Mouse (Mus musculus): Measurements from ENCODE around the gene Prdx1. TPM values are rescaled to one million over a fixed set of nuclear protein-coding genes. Genes with fewer than 3 reads are reported as not detected.

Prdx1 gene
- polyA plus RNA-seq, 1 experiment from 2014 or later = 1,024 TPM

DNA sequence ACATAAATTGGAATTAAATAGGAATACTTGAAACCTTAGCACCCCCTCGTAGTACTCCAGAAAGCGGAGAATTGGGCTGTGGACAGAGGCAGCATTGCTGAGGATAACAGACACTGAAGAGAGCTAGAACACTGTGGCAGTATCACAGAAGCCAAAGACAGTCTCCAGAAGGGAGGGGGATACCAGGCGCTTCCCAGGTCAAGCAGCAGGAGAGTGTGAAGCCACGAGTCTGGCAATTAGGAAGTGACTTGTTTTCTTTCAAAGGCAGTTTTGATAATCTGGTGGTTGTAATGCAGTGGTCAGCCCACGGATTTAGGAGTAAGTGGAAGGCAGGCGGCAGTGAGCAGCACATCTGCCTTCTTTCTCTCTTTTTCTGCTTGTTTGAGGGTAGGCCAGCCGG lies 36.9 kb downstream of the Prdx1 start:
- no peak overlapping the region for H3K9ac ChIP-seq (ENCODE audit: low read depth, low read length)
- ATAC-seq (replicated peaks; ENCODE audit: insufficient number of reproducible peaks, low FRiP score, low TSS enrichment) = no peak
- no peak overlapping the region for H3K27ac ChIP-seq (ENCODE audit: low read depth, low read length)
- H3K4me1 ChIP-seq (ENCODE audit: control insufficient read depth, insufficient read depth, low read length) = peaks cover 5% of the 10 kb centered on the region; the same call in 1 of the 2 replicates
- WGBS (ENCODE audit: insufficient replicate concordance) = 27% methylated on average over 7 of the region's 7 CpGs
- H3K9me3 ChIP-seq (replicated peaks; ENCODE audit: control insufficient read depth, low read length) = no peaks in the 10 kb centered on the region
- H3K27me3 ChIP-seq (ENCODE audit: control insufficient read depth, insufficient read depth, low read length) = no peaks in the 10 kb centered on the region
- H3K36me3 ChIP-seq (ENCODE audit: control insufficient read depth, insufficient read depth, low read length) = no peaks in the 10 kb centered on the region
- H3K4me2 ChIP-seq = peak overlapping the region; percentile 71
- peak overlapping the region; percentile 77; the same call in 1 of the 2 replicates for H3K4me3 ChIP-seq (ENCODE audit: low read depth, low read length)

DNA sequence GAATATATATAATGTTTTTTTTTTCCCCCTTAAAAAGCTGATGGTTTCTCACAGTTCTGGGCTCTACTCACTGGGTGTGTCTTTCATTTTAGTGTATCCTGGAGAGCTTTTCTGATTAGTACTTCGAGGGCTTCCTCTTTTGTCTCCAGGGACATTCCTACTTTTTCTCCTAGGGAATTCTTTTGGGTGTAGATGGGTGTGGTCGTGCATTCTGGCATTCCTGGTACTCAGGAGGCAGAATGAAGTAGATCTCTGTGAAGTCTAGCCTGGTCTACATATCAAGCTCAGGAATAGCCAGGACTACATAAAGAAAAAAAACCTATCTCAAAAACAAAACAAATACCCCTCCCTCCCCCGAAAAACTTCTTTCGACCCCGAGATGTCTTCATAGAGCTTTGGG lies 40.1 kb downstream of the Prdx1 start:
- WGBS (ENCODE audit: insufficient replicate concordance) = 74% methylated on average over 5 of the region's 5 CpGs
- Histone ChIP-seq H3K4me3 (ENCODE audit: low read depth, low read length) (no peak overlapping the region), H3K27ac (ENCODE audit: low read depth, low read length) (no peak overlapping the region), H3K9ac (ENCODE audit: low read depth, low read length) (no peak overlapping the region), H3K4me1 (ENCODE audit: control insufficient read depth, insufficient read depth, low read length) (peaks cover 5% of the 10 kb centered on the region; the same call in 1 of the 2 replicates), H3K9me3 (replicated peaks; ENCODE audit: control insufficient read depth, low read length) (no peaks in the 10 kb centered on the region), H3K36me3 (ENCODE audit: control insufficient read depth, insufficient read depth, low read length) (no peaks in the 10 kb centered on the region), H3K4me2 (no peak overlapping the region), H3K27me3 (ENCODE audit: control insufficient read depth, insufficient read depth, low read length) (no peaks in the 10 kb centered on the region)
- no peak for ATAC-seq (replicated peaks; ENCODE audit: insufficient number of reproducible peaks, low FRiP score, low TSS enrichment)

DNA sequence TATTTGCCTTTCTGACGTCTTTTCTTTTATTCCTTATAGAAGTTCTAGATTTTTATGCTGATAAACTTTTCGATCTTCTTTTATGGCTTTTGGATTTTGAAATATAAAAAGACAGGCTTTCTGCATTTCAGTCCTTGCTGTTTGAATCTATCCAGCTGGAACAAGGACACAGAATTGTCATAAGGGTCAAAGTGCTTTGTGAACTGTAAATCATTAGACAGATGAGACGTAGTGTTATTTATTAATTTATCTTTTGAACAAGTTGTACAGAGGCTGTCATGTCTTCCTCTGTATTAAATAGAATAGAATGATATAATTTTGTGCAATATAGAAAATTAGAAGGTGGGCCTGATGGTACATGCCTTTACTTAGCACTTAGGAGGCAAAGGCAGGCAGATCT lies 42.1 kb downstream of the Prdx1 start:
- H3K4me2 ChIP-seq = no peak overlapping the region
- no peak overlapping the region for H3K9ac ChIP-seq (ENCODE audit: low read depth, low read length)
- H3K4me1 ChIP-seq (ENCODE audit: control insufficient read depth, insufficient read depth, low read length) = no peaks in the 10 kb centered on the region
- no peak overlapping the region for H3K4me3 ChIP-seq (ENCODE audit: low read depth, low read length)
- no peaks in the 10 kb centered on the region for H3K36me3 ChIP-seq (ENCODE audit: control insufficient read depth, insufficient read depth, low read length)
- H3K9me3 ChIP-seq (replicated peaks; ENCODE audit: control insufficient read depth, low read length) = no peaks in the 10 kb centered on the region
- WGBS (ENCODE audit: insufficient replicate concordance) = 73% methylated on average over 3 of the region's 3 CpGs
- no peak for ATAC-seq (replicated peaks; ENCODE audit: insufficient number of reproducible peaks, low FRiP score, low TSS enrichment)
- H3K27me3 ChIP-seq (ENCODE audit: control insufficient read depth, insufficient read depth, low read length) = no peaks in the 10 kb centered on the region
- no peak overlapping the region for H3K27ac ChIP-seq (ENCODE audit: low read depth, low read length)

DNA sequence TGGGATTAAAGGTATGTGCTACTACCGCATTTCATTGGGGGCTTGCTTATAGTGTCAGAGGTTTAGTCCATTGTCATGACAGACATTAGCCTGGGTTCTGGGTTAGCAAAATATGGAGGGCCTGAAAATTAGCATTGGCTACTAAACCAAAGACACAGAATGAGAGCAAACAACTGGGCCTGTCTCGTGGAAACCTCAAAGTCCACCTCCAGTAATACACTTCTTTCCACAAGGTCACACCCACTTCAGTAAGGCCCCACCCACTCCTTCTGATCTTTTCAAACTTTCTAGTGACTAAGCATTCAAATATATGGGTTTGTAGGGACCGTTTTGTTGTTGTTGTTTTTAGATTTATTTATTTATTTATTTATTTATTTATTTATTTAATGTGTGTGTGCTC lies 44.2 kb downstream of the Prdx1 start:
- Histone ChIP-seq H3K36me3 (ENCODE audit: control insufficient read depth, insufficient read depth, low read length) (no peaks in the 10 kb centered on the region), H3K9me3 (replicated peaks; ENCODE audit: control insufficient read depth, low read length) (no peaks in the 10 kb centered on the region), H3K4me1 (ENCODE audit: control insufficient read depth, insufficient read depth, low read length) (no peaks in the 10 kb centered on the region), H3K4me3 (ENCODE audit: low read depth, low read length) (no peak overlapping the region), H3K9ac (ENCODE audit: low read depth, low read length) (no peak overlapping the region), H3K4me2 (no peak overlapping the region), H3K27ac (ENCODE audit: low read depth, low read length) (no peak overlapping the region), H3K27me3 (ENCODE audit: control insufficient read depth, insufficient read depth, low read length) (no peaks in the 10 kb centered on the region)
- WGBS (ENCODE audit: insufficient replicate concordance) = 81% methylated on average over 3 of the region's 3 CpGs
- no peak for ATAC-seq (replicated peaks; ENCODE audit: insufficient number of reproducible peaks, low FRiP score, low TSS enrichment)

DNA sequence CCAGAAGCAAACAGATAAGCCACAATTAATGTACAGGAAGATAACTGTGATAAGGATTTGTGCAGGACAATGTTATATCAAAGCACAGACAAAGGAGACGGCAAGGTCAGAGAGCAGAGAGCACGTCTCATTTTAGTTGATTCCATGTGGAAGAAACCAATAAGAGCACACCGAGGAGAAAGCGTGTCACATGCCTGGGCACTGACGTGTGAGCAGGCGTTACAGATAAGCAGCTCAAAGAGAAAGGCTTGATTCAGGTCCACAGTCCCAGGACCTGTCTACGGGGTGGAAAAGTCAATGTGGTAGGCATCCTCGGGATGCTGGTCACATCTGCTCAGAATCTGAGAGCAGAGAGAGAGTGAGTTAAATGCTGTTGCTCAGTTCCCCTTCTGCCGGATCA lies 45.7 kb downstream of the Prdx1 start:
- WGBS (ENCODE audit: insufficient replicate concordance) = 48% methylated on average over 9 of the region's 9 CpGs
- H3K4me1 ChIP-seq (ENCODE audit: control insufficient read depth, insufficient read depth, low read length) = no peaks in the 10 kb centered on the region
- H3K27me3 ChIP-seq (ENCODE audit: control insufficient read depth, insufficient read depth, low read length) = no peaks in the 10 kb centered on the region
- H3K9me3 ChIP-seq (replicated peaks; ENCODE audit: control insufficient read depth, low read length) = no peaks in the 10 kb centered on the region
- no peak overlapping the region for H3K27ac ChIP-seq (ENCODE audit: low read depth, low read length)
- no peak overlapping the region for H3K4me2 ChIP-seq
- H3K9ac ChIP-seq (ENCODE audit: low read depth, low read length) = no peak overlapping the region
- ATAC-seq (replicated peaks; ENCODE audit: insufficient number of reproducible peaks, low FRiP score, low TSS enrichment) = no peak
- H3K36me3 ChIP-seq (ENCODE audit: control insufficient read depth, insufficient read depth, low read length) = no peaks in the 10 kb centered on the region
- H3K4me3 ChIP-seq (ENCODE audit: low read depth, low read length) = no peak overlapping the region

- no peak overlapping the region for H3K9ac ChIP-seq (ENCODE audit: low read depth, low read length)
- H3K4me2 ChIP-seq = no peak overlapping the region
- no peak overlapping the region for H3K4me3 ChIP-seq (ENCODE audit: low read depth, low read length)
- H3K27me3 ChIP-seq (ENCODE audit: control insufficient read depth, insufficient read depth, low read length) = no peaks in the 10 kb centered on the region
- no peaks in the 10 kb centered on the region for H3K36me3 ChIP-seq (ENCODE audit: control insufficient read depth, insufficient read depth, low read length)
- ATAC-seq (replicated peaks; ENCODE audit: insufficient number of reproducible peaks, low FRiP score, low TSS enrichment) = no peak
- no peaks in the 10 kb centered on the region for H3K9me3 ChIP-seq (replicated peaks; ENCODE audit: control insufficient read depth, low read length)
- 72% methylated on average over 5 of the region's 5 CpGs for WGBS (ENCODE audit: insufficient replicate concordance)
- H3K27ac ChIP-seq (ENCODE audit: low read depth, low read length) = no peak overlapping the region
- H3K4me1 ChIP-seq (ENCODE audit: control insufficient read depth, insufficient read depth, low read length) = no peaks in the 10 kb centered on the region
Observed at GRCm38 (mm10) chr4:116732355-116732754, 47.0 kb downstream of the Prdx1 start.

DNA sequence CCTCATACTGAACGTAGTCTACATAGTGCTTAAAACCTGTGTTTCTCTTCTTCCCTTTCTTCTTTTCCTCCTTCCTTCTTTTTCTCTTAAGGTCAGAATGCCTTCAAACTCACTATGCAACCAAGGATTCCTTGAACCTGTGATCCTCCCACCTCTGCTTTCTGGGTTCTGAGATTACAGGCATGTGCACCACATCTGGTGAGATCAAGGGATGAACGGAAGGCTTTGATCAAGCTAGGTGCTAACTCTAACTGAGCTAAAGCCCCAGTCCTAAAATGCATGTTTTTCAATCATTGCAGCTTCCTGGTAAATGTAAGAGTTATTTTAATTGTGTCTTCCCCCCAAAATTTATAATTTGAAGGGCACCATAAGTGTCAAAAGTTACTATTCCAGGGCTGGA lies 49.7 kb downstream of the Prdx1 start:
- ATAC-seq (replicated peaks; ENCODE audit: insufficient number of reproducible peaks, low FRiP score, low TSS enrichment) = no peak

GRCm38 (mm10) chr4:116738972-116739751 lies 53.8 kb downstream of the Prdx1 start:
- WGBS (ENCODE audit: insufficient replicate concordance) = 58% methylated on average over 9 of the region's 9 CpGs
- H3K36me3 ChIP-seq (ENCODE audit: control insufficient read depth, insufficient read depth, low read length) = no peaks in the 10 kb centered on the region
- no peak overlapping the region for H3K4me3 ChIP-seq (ENCODE audit: low read depth, low read length)
- ATAC-seq (replicated peaks; ENCODE audit: insufficient number of reproducible peaks, low FRiP score, low TSS enrichment) = no peak
- 0 out of 2 replicates have a peak, but pooled peaks cover 3% of the 10 kb centered on the region for H3K4me1 ChIP-seq (ENCODE audit: control insufficient read depth, insufficient read depth, low read length)
- no peaks in the 10 kb centered on the region for H3K27me3 ChIP-seq (ENCODE audit: control insufficient read depth, insufficient read depth, low read length)
- no peak overlapping the region for H3K4me2 ChIP-seq
- H3K9me3 ChIP-seq (replicated peaks; ENCODE audit: control insufficient read depth, low read length) = no peaks in the 10 kb centered on the region
- H3K27ac ChIP-seq (ENCODE audit: low read depth, low read length) = no peak overlapping the region
- H3K9ac ChIP-seq (ENCODE audit: low read depth, low read length) = no peak overlapping the region

More for the DNA sequence above, 49.7 kb downstream of the Prdx1 start:
- no peaks in the 10 kb centered on the region for H3K27me3 ChIP-seq (ENCODE audit: control insufficient read depth, insufficient read depth, low read length)
- no peak overlapping the region for H3K27ac ChIP-seq (ENCODE audit: low read depth, low read length)
- no peak overlapping the region for H3K4me2 ChIP-seq
- H3K36me3 ChIP-seq (ENCODE audit: control insufficient read depth, insufficient read depth, low read length) = no peaks in the 10 kb centered on the region
- no peak overlapping the region for H3K4me3 ChIP-seq (ENCODE audit: low read depth, low read length)
- WGBS (ENCODE audit: insufficient replicate concordance) = 52% methylated on average over 2 of the region's 2 CpGs
- no peaks in the 10 kb centered on the region for H3K9me3 ChIP-seq (replicated peaks; ENCODE audit: control insufficient read depth, low read length)
- no peak overlapping the region for H3K9ac ChIP-seq (ENCODE audit: low read depth, low read length)
- H3K4me1 ChIP-seq (ENCODE audit: control insufficient read depth, insufficient read depth, low read length) = 0 out of 2 replicates have a peak, but pooled peaks cover 3% of the 10 kb centered on the region

- no peak overlapping the region for H3K4me2 ChIP-seq
- H3K36me3 ChIP-seq (ENCODE audit: control insufficient read depth, insufficient read depth, low read length) = no peaks in the 10 kb centered on the region
- WGBS (ENCODE audit: insufficient replicate concordance) = 88% methylated on average over 2 of the region's 2 CpGs
- ATAC-seq (replicated peaks; ENCODE audit: insufficient number of reproducible peaks, low FRiP score, low TSS enrichment) = no peak
- no peak overlapping the region for H3K9ac ChIP-seq (ENCODE audit: low read depth, low read length)
- H3K4me3 ChIP-seq (ENCODE audit: low read depth, low read length) = no peak overlapping the region
- no peaks in the 10 kb centered on the region for H3K9me3 ChIP-seq (replicated peaks; ENCODE audit: control insufficient read depth, low read length)
- H3K4me1 ChIP-seq (ENCODE audit: control insufficient read depth, insufficient read depth, low read length) = no peaks in the 10 kb centered on the region
- no peaks in the 10 kb centered on the region for H3K27me3 ChIP-seq (ENCODE audit: control insufficient read depth, insufficient read depth, low read length)
- no peak overlapping the region for H3K27ac ChIP-seq (ENCODE audit: low read depth, low read length)
Observed at GRCm38 (mm10) chr4:116749750-116750149, 64.4 kb downstream of the Prdx1 start.
